Mouse (Mus musculus) spleen, postnatal 0 days (tissue): ENCODE results near the gene Vtn. TPM values are rescaled to one million over a fixed set of nuclear protein-coding genes. Genes with fewer than 3 reads are reported as not detected.

ENCODE experiments used
- polyA plus RNA-seq: library from polyadenylated mRNA; unstranded; fragments of >200 nt; fragmentation: Nextera tagmentation; extraction: Ambion mirVana; gene quantifications from 2 replicates; pipeline ENCODE4 v1.2.1, GENCODE M21; 2015

Gene Vtn
- polyA plus RNA-seq: 0.30 and 0.61 TPM in 2 replicates

DNA sequence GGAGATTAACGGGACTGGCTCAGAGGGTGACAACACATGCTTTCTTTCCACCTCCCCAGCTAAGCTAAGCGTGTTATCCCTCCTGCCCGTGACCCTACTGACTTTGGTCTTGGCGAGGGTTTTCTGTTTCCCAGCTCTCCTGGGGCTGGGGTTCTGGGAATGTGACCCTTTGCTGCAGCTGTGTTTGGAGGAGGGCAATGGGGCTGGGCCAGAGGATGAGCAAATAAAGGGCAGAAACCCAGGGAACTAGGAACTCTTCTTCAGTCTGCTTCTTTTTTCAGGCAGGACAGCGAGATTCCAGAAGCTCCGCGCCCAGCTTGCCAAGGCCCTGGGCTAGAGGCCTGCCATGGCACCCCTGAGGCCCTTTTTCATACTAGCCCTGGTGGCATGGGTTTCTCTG is at the start of gene Vtn:
Gene Vtn (plus strand): TSS at position 88 of the 400 bp plus-strand sequence.

GRCm38 (mm10) chr11:78465568-78466180 is 33.2 kb upstream of the Vtn start, which contains the start of gene Slc46a1:
TSS of gene Slc46a1 (plus strand) at chr11:78465697.

GRCm38 (mm10) chr11:78497544-78498522 is 1.1 kb upstream of the Vtn start, which contains the start of gene Sarm1:
TSS of gene Sarm1 (minus strand) at chr11:78497754.

GRCm38 (mm10) chr11:78502909-78503650 is 4.2 kb downstream of the Vtn start, which contains the start of gene Sebox:
TSS of gene Sebox (plus strand) at chr11:78503447.

GRCm38 (mm10) chr11:78512025-78512957 is 13.4 kb downstream of the Vtn start, which contains the start of the genes Tmem199 and Poldip2:
TSS of gene Tmem199 (minus strand) at chr11:78512172.
TSS of gene Poldip2 (plus strand) at chr11:78512193.

GRCm38 (mm10) chr11:78536080-78536689 is 37.3 kb downstream of the Vtn start, which contains the start of the genes Tnfaip1 and Ift20:
TSS of gene Tnfaip1 (minus strand) at chr11:78536332.
TSS of gene Ift20 (plus strand) at chr11:78536361.

DNA sequence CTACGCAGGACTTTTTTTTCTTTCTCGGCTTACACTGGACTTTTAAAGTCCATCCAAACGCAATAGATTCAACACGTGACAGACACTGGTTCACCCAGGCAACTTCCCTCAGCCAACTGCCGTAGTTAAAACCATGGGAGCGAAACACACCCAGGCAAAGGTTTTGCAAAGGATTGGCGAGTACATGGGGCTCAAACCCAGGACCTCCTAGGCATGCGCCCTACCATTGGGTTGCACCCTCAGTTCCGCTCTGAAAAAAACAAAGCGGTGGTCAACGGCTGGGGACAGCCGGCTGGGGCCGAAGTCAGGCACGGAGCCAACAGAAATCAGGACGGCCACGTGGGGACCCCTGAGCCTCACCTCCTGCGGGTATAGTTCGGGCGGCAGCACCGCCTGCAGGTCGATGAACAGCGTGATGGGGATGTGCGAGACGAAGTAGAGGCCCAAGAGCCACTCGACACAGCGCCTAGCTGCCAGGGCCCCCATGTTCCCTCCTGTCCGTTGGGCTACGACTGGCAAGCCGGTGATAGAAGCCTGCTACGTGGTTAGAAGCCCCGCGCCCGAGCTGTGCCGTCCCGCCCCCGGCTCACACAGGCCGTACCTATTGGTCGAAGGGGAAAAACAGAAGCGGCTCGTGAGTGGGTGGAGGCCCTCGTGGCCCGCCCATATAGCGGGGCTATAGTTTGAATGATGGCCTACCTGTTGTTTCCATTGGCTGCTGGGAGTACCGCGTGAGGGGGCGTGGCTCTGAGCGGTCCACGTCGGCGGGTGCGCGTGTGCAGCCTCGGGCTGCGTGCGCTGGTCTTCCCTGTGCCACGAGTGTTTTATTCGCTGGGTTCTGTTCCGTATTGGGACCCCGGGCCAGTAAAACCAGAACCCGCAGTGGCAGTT is 51.5 kb downstream of the Vtn start, which contains the start of gene Tmem97:
Gene Tmem97 (minus strand): TSS at position 610 of the 891 bp plus-strand sequence.

Other genes starting within 250 kb of the Vtn start
- gene 2610507B11Rik, start 237.3 kb upstream of the Vtn start, polyA plus RNA-seq: 44.2 and 50.1 TPM in 2 replicates
- 0.28 and 0.48 TPM in 2 replicates for gene BC030499, start 208.2 kb upstream of the Vtn start, polyA plus RNA-seq
- 32.4 and 32.5 TPM in 2 replicates for gene Spag5, start 197.6 kb upstream of the Vtn start, polyA plus RNA-seq
- 1.4 and 1.7 TPM in 2 replicates for gene Aldoc, start 176.1 kb upstream of the Vtn start, polyA plus RNA-seq
- 30.3 and 30.6 TPM in 2 replicates for gene Pigs, start 170.7 kb upstream of the Vtn start, polyA plus RNA-seq
- gene Unc119, start 155.6 kb upstream of the Vtn start, polyA plus RNA-seq: 42.3 and 46.7 TPM in 2 replicates
- not detected in 2 replicates for gene Foxn1, start 112.5 kb upstream of the Vtn start, polyA plus RNA-seq
- gene Slc13a2, start 76.9 kb upstream of the Vtn start, polyA plus RNA-seq: 0.08 TPM in 1 of 2 replicates, not detected in the other
- 2.3 and 3.3 TPM in 2 replicates for gene Slc46a1, start 33.4 kb upstream of the Vtn start, polyA plus RNA-seq
- 0.04 TPM in 1 of 2 replicates, not detected in the other for gene Sarm1, start 1.3 kb upstream of the Vtn start, polyA plus RNA-seq
- gene Sebox, start 4.4 kb downstream of the Vtn start, polyA plus RNA-seq: not detected in 2 replicates
- gene Tmem199, start 13.1 kb downstream of the Vtn start, polyA plus RNA-seq: 23.5 and 23.7 TPM in 2 replicates
- 72.2 and 74.8 TPM in 2 replicates for gene Poldip2, start 13.1 kb downstream of the Vtn start, polyA plus RNA-seq
- gene Tnfaip1, start 37.2 kb downstream of the Vtn start, polyA plus RNA-seq: 10.6 and 15.0 TPM in 2 replicates
- 87.4 and 93.9 TPM in 2 replicates for gene Ift20, start 37.3 kb downstream of the Vtn start, polyA plus RNA-seq
- gene Tmem97, start 51.7 kb downstream of the Vtn start, polyA plus RNA-seq: 37.9 and 39.6 TPM in 2 replicates
- gene Nlk, start 198.3 kb downstream of the Vtn start, polyA plus RNA-seq: 8.7 and 11.1 TPM in 2 replicates